Mouse (Mus musculus): Measurements from ENCODE around the gene Fmod. TPM values are rescaled to one million over a fixed set of nuclear protein-coding genes. Genes with fewer than 3 reads are reported as not detected.

Gene Fmod
- total RNA-seq, 2 experiments from 2014 or later = 18.7 to 21.9 TPM

- DNase-seq = no peak
Measured at GRCm38 (mm10) chr1:134056285-134056684, 19.2 kb downstream of the Fmod start.

DNA sequence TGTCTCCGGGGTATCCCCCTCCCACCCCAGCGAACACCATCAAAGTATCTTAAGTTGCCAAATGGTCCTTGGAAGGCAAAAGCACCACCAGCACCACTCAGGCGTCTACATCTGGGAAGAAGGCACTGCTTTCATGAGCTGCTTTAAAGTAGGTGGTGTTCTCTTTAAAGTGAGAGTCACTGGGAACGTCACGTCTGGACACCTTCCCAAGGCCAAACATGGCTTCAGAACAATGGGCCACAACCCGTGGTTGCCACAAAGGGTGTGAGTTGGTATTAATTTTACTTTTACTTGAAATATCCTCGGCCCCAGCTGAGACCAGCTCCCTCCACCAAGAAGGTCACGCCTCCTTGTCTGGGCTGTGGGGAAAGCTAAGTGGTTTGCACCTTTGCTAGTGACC lies 20.7 kb downstream of the Fmod start:
- DNase-seq = no peak

- DNase-seq = no peak
Measured at GRCm38 (mm10) chr1:134058870-134059269, 21.8 kb downstream of the Fmod start.

GRCm38 (mm10) chr1:134059739-134060695 lies 23.0 kb downstream of the Fmod start:
- DNase-seq = no peak

DNA sequence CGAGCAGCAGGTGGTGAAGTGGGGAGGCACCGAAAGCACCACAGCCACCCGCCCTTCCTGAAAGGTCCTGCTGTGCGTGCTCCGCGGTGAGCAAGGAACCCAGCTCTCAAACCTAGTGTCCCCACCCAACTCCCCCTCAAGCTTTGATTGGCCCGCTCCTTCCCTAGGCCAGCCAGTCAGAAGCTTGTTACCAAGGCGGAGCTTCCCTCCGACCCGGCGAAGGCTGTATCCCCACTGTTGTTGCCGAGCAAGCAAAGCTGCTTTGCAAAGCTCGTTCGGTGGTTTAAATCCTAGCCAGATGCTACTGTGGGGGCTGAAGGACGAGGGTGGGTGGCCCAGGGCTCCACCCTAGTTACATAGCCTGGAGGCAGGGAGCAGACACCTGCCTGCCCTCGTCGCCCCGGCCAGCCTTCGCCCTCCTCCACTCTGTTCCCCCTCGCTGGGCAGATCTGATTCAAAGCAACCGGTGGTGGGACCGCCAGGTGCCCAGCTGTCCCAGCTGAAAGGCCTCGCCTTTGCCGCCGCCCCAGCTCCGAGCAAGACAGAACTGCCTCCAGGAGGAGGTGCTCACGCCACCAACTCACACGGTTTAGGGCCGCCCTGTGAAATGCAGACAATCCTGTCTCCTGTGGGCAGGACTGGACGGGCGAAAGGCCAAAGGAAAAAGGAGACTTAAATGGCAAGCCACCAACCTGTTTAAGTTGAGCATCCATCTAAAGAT lies 24.0 kb downstream of the Fmod start:
- DNase-seq = peak; percentile 90

GRCm38 (mm10) chr1:134061915-134062314 lies 24.9 kb downstream of the Fmod start:
- DNase-seq = no peak

DNA sequence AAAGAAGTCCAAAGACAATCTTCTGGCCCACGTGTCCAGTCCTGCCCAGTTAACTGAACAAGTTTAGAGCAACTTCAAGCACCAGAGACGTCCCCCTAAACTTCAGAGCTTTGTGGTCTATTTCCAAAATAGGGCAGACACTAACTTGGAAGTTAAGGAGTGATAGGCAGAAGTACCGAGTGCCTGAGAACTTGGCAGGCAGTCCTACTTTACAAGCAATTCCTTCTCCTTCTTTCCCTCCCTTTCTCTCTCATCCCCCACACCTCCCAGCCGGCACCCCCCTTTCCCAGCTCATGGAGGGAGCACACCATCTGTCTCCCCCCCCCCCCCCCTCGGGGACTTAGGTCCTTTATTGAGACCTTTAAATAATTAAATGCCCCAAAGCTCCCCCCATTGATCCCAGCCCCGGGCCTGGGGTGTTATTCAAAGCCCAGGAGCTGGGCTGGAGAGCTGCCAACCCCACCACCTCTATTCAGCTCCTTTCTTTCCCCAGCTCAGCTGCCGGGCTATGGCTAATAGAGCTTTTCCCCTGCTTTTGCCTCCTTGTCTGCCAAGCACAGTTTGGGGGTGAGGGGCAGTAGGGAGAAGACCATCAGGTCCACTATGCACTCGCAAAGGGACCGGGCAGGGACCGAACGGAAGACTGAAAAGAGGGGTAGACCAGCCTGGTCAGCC lies 25.5 kb downstream of the Fmod start:
- peak; percentile 37 for DNase-seq

GRCm38 (mm10) chr1:134063086-134063772 lies 26.2 kb downstream of the Fmod start:
- peak; percentile 71 for DNase-seq

- DNase-seq = peak; percentile 50
Measured at GRCm38 (mm10) chr1:134063773-134064125, 26.7 kb downstream of the Fmod start.

DNA sequence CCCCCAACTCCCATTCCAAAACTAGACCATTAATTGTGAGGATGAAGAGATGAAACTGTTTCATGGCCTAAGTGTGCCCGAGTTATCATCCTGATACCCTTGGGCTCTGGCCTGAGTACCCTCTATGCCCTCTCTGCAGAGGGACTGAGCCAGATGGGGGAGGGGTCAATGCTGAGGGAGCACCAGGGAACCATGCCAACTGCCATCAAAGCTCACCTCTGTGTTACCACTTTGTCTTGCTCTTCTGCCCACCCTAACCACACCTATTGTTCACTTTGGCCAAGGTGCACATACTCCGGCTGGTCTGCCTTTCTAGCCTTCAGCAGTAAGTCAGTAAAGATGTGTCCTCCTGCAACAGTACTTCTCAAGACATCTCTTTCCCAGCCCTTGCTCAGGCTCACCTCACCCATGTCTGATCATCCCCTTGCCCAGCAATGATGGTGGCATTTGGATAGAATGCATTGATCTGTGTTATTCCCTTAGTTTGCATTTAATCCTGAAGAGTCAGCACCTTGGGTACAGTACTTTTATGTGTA lies 27.3 kb downstream of the Fmod start:
- DNase-seq = no peak

- no peak for DNase-seq
Measured at GRCm38 (mm10) chr1:134065241-134065809, 28.3 kb downstream of the Fmod start.

DNA sequence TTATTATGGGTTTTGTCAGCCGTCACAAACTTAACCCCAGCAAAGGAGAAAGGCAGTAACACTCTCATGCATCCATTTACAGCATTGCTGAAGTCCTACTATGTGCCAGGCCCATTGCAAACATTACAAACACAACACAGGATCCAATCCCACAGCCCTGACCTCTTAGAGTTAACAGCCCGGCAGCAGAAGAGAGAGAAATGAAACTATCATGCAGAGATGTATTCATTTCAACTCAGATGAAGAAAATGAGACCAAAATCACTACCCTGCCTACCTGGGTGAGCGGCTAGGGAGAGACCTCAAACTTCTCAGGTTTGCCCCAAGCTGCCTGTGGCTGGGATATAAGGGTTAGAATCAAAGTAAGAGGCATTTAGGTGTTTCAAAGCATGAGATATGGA lies 29.5 kb downstream of the Fmod start:
- no peak for DNase-seq

DNA sequence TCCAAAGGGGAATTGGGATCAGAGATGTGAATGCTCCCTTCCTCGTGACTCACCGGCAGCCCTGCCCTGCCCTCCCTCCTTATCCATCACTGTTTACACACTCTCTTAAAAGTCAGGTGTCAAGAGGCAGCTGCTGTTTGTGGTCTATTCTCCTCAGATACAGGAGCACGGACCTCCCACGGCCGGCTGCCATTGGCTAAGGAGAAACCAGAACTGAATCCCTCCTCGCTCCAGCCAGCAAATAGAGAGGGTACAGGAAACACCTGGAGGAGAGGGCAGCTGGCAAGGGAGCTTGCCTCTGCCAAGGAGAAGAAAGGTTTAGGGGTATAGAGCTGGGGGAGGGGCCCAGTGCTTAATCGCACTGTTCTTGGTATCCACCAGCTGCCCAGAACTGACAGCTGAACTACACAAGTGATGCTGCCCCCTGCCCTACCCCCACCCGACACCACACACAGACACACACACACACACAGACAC lies 30.1 kb downstream of the Fmod start:
- DNase-seq = peak; percentile 49

- DNase-seq = no peak
Measured at GRCm38 (mm10) chr1:134070099-134070669, 33.1 kb downstream of the Fmod start.

GRCm38 (mm10) chr1:134071411-134072018 lies 34.5 kb downstream of the Fmod start:
- no peak for DNase-seq

GRCm38 (mm10) chr1:134073061-134073564 lies 36.1 kb downstream of the Fmod start:
- no peak for DNase-seq

DNA sequence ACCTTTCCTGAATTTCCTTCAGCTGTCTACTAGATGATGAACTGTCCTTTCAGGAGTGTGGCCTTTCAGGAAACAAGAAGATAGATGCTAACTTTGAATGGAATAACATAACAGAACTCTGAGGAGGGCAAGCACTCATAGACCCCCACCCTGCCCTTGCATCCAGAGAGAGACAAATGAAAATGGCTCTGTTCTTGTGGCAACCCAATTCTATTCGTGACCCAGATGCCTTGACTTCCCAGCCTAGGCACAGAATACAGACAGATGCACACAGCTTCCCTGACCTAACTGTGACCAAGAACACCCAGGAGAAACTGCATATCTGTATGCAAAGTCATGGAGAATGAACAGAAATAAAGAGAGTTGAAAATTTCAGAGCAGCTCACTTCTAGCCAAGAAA lies 36.6 kb downstream of the Fmod start:
- no peak for DNase-seq

DNA sequence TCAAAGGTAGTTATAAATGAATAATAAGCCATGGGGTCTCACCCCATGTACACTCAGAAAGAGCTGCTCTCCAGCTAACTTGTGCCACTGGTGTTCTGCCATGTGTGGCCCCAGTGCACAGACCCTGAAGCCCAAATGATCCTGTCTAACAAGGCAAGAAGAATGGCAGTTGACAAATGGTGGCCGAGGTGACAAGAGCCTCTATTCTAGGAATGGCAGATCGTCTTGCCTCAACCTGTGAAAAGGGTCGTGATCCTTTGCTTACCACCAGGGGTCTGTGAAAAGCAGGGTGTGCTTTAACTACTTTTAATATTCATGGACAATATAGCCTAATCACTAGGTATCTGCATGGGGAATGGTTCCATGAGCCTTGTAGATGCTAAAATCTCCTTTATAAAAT lies 37.1 kb downstream of the Fmod start:
- DNase-seq = no peak

GRCm38 (mm10) chr1:134074606-134075005 lies 37.6 kb downstream of the Fmod start:
- DNase-seq = no peak

DNA sequence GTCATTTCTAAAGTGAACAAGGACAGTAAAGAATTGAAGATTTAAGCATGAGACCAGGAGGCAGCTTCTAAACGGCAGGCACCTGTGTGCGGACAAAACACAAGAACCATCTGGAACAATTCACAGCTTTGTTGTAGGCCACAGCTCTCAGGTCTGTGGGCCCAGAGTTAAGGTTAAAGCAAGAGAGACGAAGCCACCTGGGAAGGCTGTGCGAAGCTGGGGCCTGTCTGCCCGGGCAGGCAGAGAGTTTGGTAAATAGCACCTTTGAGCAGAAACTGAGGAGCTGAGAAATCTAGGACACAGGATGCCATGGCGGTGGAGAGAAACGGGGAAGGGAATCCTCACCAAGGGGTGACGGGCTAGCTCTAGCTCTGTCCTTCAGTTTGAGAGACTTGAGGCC lies 38.5 kb downstream of the Fmod start:
- DNase-seq = no peak

- no peak for DNase-seq
Measured at GRCm38 (mm10) chr1:134076789-134077188, 39.7 kb downstream of the Fmod start.

Data from heart, postnatal 4 days (tissue).